Mouse (Mus musculus) left cerebral cortex, postnatal 4 days (tissue): ENCODE data around the gene Ankrd60. TPM values are rescaled to one million over a fixed set of nuclear protein-coding genes. Genes with fewer than 3 reads are reported as not detected.

ENCODE experiments used
- DNase-seq: peaks from one replicate; pipeline ENCODE4 v3.0.0-alpha.2; 2022
- intact Hi-C: fragments of 180-260 bp; cut with DNase I; formaldehyde crosslinking; loops from one replicate; pipeline ENCODE4 v1.15.1; 2025
- total RNA-seq, 2 experiments: library from RNA; stranded (reverse); gene quantifications; 2 replicates each; pipeline ENCODE4 v1.2.3; 2021

The Ankrd60 gene
- total RNA-seq = not detected

GRCm38 (mm10) chr2:173577669-173578557, at the start of gene Ankrd60:
Ankrd60 (minus strand) TSS chr2:173578365.
- DNase-seq = no peak
- intact Hi-C loops = no loop called here

GRCm38 (mm10) chr2:173625786-173626185, 47.6 kb upstream of the Ankrd60 start:
- intact Hi-C loops = no loop called here

GRCm38 (mm10) chr2:173624667-173625066, 46.5 kb upstream of the Ankrd60 start:
- intact Hi-C loops = no loop called here
- DNase-seq = no peak

More at GRCm38 (mm10) chr2:173625786-173626185, 47.6 kb upstream of the Ankrd60 start:
- no peak for DNase-seq

GRCm38 (mm10) chr2:173622173-173622601, 44.0 kb upstream of the Ankrd60 start:
- DNase-seq = peak; percentile 82
- intact Hi-C loops = no loop called here

- intact Hi-C loops = no loop called here
- DNase-seq = no peak
Measured at GRCm38 (mm10) chr2:173620645-173621044, 42.5 kb upstream of the Ankrd60 start.

- intact Hi-C loops = no loop called here
- DNase-seq = no peak
Measured at GRCm38 (mm10) chr2:173619132-173619531, 41.0 kb upstream of the Ankrd60 start.

GRCm38 (mm10) chr2:173616156-173616555, 38.0 kb upstream of the Ankrd60 start:
- DNase-seq = no peak
- intact Hi-C loops = no loop called here

- DNase-seq = no peak
- intact Hi-C loops = no loop called here
Measured at GRCm38 (mm10) chr2:173615378-173616081, 37.4 kb upstream of the Ankrd60 start.

GRCm38 (mm10) chr2:173608020-173608958, 30.1 kb upstream of the Ankrd60 start:
- intact Hi-C loops = no loop called here
- peak; percentile 51 for DNase-seq

- intact Hi-C loops = no loop called here
- no peak for DNase-seq
Measured at GRCm38 (mm10) chr2:173606415-173606804, 28.2 kb upstream of the Ankrd60 start.

- intact Hi-C loops = no loop called here
- DNase-seq = no peak
Measured at GRCm38 (mm10) chr2:173605713-173606414, 27.7 kb upstream of the Ankrd60 start.

GRCm38 (mm10) chr2:173601861-173602260, 23.7 kb upstream of the Ankrd60 start:
- no peak for DNase-seq
- intact Hi-C loops = no loop called here

- no peak for DNase-seq
- intact Hi-C loops = no loop called here
Measured at GRCm38 (mm10) chr2:173595374-173595781, 17.2 kb upstream of the Ankrd60 start.

GRCm38 (mm10) chr2:173594313-173595063, 16.3 kb upstream of the Ankrd60 start:
- intact Hi-C loops = no loop called here
- DNase-seq = no peak

- no peak for DNase-seq
- intact Hi-C loops = no loop called here
Measured at GRCm38 (mm10) chr2:173593841-173594240, 15.7 kb upstream of the Ankrd60 start.

- intact Hi-C loops = no loop called here
- DNase-seq = no peak
Measured at GRCm38 (mm10) chr2:173592781-173593180, 14.6 kb upstream of the Ankrd60 start.

GRCm38 (mm10) chr2:173587411-173587810, 9.2 kb upstream of the Ankrd60 start:
- intact Hi-C loops = loop anchor here (5.0 to 10.0 kb wide), 5 partner anchors 490 to 1317 kb away; partner anchors contain the start of genes Gnas and Stx16
- DNase-seq = no peak

GRCm38 (mm10) chr2:173586118-173586968, 8.2 kb upstream of the Ankrd60 start:
- DNase-seq = peak; percentile 72

More at GRCm38 (mm10) chr2:173586118-173586968, 8.2 kb upstream of the Ankrd60 start:
- intact Hi-C loops = loop anchor here (5.0 to 10.0 kb wide), 5 partner anchors 491 to 1318 kb away; partner anchors contain the start of genes Gnas and Stx16
